Mouse (Mus musculus): Measurements from ENCODE around the gene Klhl24. TPM values are rescaled to one million over a fixed set of nuclear protein-coding genes. Genes with fewer than 3 reads are reported as not detected.

Gene Klhl24
- total RNA-seq (2023), result 100 to 1,000 TPM; 137 to 138 TPM

DNA sequence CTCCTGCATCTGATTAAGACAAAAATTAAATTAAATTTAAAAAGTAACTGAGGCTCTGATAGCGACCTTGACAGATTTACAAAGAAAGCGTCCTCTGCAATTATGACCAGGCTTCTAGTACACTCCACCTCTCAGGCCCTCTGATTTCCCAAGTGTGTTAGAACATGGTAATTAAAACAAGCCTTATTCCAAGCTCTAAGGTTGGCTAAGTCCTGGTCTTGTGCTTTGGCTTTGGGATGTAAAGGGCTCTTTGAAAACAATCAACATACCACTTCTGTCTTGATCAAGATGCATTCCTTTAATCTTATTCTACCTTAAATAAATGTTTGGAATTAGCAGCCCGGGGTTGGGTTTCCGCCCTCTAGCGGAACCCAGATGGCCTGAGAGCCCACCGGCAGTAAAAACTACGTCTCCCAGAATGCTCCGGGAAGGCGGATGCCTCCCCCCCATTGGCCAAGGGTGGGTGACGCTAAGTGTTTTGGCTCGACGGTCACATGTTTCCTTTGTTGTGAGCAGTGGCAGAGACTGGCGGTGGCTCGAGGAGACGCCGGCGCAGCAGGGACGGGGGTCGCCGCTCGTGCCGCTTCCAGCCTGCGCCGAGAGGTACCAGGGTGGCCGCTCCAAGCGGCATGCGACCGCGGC lies at the start of gene Klhl24:
TSS of gene Klhl24 (plus strand) at position 474 of the 642 bp plus-strand sequence.

DNA sequence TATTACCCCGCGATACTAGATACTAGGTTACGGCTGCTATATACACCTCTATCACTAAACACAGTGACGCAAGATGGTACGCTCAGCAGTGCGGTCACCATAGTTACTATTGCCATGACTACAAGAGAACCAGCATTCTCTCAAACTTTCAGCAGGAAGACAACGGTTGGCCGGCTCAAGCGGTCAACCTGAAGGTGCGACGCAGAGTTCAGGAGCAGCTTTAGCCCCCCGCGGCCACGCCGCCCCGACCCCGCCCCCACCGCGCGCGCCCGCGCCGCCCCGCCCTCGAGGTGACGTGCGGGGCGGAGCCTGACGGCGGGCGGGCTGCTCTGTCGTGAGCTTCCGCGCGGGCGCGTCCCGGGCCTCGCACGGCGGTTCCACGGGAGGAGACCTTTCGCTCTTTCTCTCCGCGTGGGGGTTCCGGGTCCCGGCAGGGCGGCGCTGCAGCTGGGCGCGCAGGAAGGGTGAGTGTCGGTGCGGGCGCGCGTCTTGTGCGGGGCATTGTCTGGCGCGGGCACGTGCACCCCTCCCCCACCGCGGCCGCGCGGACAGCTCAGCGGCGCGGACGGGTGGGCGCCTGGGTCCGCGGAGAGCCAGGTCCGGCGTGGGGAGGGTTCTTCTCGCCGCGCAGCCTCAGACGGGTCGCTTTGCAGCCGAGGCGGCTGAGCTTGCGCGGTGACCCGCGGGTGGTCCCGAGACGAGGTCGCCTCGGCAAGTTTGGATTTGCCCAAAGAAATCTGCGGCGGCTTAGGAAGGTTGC lies 43.6 kb downstream of the Klhl24 start, which contains the start of gene Yeats2:
TSS of gene Yeats2 (plus strand) at position 292 of the 760 bp plus-strand sequence.

Other genes starting within 250 kb of the Klhl24 start
- gene Klhl6, start 114.5 kb upstream of the Klhl24 start, total RNA-seq (2023), result 100 to 1,000 TPM; 166 to 173 TPM
- gene Yeats2, start 43.5 kb downstream of the Klhl24 start, total RNA-seq (2023), result 10 to 100 TPM; 82.0 to 87.2 TPM
- not detected for gene Map6d1, start 143.8 kb downstream of the Klhl24 start, total RNA-seq (2023)
- gene Parl, start 204.8 kb downstream of the Klhl24 start, total RNA-seq (2023), result 10 to 100 TPM; 68.3 to 70.2 TPM
- under 1 TPM; 0.27 to 0.70 TPM for gene Cyp2ab1, start 227.9 kb downstream of the Klhl24 start, total RNA-seq (2023)